Mouse (Mus musculus) CD4-positive helper T cell, adult 2 months (primary cell): ENCODE results near the gene Bdh1.
"Not testable (repeated sequence)": the region's sequence is repeated elsewhere in the genome, so short reads cannot be mapped to it uniquely, and the experiment has no call there.

ENCODE experiments used
- DNase-seq: peaks from one replicate; pipeline ENCODE4 v3.0.0-alpha.2; 2012; ENCODE audit warnings: low read depth, missing footprints, low spot score

Bdh1 gene

DNA sequence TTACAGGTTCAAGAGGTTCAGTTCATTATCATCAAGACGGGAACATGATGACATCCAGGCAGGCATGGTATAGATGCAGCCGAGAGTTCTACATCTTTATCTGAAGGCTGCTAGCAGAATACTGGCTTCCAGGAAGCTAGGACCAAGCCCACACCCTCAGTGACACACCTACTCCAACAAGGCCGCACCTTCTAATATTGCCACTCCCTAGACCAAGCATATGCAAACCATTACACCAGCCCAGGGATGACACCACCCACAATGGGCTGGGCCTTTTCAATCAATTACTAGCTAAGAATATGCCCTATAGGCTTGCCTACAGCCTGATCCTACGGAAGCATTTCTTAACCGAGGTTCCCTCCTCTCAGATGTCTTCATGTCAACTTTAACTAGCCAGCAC is 42.9 kb downstream of the Bdh1 start:
- DNase-seq = no peak

DNA sequence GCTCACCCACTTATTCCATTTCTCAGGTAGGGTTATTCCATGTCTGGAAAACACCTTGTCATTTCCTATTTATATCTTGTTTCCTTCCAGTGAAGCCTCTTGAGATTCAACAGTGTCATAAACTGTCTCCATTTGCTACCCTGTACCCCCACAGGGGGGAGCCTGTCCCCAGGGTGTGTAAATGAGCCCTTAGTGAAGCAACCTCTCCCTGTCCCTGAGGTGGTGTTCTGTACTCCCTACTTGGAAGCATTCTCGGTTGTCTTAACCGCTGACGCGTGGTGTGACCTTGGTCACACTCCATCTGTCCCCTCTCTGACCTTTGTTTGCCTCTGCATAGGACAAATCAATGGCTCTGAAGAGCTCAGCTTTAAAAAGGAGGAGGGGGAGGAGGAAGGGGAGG is 43.5 kb downstream of the Bdh1 start:
- no peak for DNase-seq

DNA sequence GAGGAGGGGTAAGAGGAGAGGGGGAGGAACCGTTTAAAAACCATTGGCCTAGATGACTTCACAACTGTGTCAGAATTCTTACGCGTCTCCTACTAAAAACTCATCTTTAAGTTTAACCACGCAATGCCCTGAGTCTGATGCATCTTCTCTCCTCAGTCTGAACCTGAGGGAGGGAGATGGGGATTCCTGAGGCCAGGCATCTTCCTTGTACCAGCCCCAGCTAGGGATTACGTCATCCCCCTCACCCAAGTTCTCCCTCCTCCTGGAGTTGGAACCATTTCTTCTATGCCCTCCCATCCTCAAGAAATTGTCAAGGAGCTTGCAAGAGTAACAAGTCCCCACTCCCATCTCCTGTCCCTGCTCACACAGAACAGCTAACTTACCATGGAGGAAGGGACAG is 44.0 kb downstream of the Bdh1 start:
- DNase-seq = no peak

DNA sequence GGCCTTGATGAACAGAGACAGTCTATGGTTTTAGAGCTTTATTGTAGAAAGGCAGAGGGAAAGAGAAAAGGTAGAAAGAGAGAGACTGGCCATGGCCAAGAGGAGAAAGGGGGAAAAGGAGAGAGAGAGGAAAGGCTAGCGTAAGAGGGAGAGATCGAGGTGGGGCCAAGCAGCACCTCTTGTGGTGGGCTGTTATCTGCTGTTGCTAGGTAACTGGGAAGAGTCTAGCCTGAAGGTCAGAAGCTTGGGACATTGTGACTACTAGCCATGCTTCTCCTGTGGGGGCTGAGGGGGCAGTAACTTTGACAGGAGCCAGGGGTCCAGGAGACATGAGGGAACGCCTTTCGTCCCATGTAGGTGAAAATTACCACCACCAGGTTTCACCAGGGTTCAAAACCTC is 48.7 kb downstream of the Bdh1 start:
- DNase-seq = not testable (repeated sequence)

DNA sequence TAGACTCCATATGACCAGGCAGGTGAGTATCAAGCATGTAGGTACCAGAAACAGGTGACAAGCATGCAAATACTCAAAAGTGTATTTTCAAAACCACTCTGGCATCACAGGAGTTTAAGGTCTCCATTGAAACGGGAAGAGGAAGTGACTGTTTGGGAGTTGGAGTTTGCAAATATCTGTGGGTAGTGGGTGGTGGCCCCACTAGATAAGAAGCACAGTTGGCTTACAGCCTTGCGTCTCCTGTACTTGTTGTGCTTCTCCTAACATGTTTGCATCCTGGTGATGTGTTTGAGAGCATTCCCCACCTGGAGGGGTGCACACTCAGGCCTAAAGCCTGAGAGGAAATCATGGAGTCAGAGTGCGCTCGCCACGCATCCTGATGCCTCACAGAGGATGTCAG is 49.9 kb downstream of the Bdh1 start:
- DNase-seq = no peak

DNA sequence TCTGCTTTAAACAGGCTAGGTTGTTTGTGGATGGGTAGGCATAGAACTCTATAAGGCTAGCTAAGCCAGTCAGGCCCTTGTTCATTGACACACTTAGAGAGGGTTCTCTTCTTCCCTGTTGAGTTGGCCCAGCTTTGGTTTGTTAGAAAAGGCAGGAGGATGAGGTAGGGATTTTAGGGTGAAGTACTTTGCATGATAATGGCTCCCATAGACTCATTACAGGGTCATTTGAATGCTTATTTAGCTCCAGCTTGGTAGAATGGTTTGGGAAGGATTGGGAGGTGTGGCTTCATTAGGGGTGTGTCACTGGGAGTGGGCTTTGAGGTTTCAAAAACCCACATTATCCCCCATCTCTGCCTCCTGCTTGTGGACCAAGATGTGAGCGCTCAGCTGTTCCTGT is 51.1 kb downstream of the Bdh1 start:
- DNase-seq = no peak

DNA sequence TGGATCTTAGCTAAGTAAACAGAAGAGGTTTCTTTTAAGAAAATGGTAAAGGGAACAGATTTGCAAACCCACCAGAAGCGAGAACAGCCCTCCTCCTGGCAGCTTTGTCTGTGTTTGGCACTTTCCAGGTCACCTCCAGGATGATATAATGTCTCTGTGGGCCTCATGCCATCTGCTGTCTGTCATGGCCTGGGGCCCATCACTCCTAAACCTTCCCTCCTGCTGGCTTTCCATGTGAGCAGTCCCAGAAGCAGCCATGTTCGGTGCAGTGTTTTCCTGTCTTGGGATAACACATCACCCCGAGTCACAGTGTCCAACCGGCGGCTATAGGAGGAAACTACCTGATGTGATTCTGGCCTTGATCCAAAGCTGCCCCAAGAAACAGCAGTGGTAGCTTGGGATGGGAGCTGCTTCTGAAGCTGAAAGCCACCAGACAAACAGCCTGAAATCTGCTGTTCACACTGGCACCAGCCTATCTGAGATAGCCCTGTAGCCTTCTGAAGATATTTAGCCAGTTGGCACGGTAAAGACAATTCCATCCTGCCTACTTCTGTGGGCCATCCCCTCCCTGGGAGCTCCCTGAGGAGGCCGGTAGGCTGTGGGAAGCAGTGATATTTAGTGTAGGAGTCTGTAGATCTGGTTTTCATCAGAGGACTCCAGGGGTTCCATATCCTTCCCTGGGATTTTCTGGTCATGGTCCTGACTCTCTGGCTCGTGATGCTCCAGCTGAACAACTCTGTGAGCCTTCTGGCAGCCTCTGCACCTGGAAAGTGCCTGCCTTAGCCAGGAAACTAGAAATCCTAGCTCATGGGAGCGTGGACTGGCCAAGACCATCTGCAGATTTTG is 53.3 kb downstream of the Bdh1 start:
- DNase-seq = no peak

DNA sequence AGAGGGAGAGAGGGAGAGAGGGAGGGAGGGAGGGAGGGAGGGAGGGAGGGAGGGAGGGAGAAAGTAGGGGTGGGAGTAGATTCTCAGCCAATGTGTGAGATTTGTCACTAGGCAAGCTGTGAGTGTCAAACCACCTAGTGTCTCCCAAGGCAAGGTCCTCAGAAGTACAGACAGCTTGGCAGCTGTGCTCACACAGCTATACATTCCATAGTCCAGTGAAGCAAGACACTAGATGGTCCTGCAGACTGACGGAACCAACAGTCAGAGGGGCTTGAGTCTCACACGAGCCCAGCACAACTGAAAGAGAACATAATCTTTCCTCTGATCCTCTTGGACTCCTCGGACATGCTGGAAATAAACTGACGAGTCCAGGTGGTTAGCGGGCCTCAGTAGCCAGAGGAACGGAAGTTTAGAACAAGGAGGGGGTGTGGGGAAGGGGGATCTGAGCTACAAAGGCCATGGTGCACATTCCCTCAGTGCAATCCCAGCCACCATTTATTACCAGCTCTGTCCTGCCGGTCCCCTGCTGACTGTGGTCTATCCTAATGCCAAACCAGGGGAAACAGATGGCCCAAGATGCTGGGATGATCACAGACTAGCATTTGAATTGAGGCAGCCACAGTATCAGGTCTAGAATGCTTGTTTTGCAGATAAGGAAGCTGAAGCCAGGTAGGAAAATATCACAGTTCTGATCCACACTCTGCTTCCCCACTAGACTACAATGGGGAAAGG is 55.0 kb downstream of the Bdh1 start:
- DNase-seq = no peak

DNA sequence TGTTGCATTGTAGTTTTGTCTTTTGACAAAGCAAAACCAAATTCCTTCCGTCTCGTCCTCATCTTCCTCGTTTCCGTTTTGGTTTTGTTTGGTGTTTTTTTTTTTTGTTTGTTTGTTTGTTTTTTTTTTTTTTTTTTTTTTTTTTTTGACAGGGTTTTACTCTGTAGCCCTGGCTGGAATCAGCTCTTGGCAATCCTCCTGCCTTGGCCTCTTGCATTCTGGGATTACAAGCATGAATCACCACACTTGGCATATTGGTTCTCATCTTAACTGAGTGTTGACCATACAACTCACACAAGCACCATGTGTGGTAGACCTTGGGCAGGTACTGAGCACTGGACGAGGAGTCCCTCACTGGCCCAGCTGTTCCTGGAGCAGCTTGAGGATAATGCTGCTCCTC is 63.3 kb downstream of the Bdh1 start:
- no peak for DNase-seq

DNA sequence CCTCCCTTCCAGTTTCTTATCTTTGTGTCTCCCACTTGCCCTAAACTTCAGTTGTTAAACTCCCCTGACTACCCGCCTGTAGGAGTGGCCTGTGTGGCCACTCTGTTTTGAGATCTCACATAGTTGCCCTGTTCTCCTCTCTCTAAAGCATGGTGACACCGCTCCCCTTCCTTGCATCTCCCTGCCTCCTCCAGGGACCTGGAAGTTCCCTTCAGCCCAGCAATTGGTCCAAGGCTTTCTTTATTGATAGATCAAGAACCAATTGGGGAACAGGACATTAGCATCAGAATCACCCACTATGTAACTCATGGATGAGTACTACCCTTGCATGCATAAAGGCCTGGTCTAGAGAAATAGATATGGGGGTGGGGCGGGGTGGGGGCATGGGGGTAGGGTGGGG is 65.2 kb downstream of the Bdh1 start:
- no peak for DNase-seq

DNA sequence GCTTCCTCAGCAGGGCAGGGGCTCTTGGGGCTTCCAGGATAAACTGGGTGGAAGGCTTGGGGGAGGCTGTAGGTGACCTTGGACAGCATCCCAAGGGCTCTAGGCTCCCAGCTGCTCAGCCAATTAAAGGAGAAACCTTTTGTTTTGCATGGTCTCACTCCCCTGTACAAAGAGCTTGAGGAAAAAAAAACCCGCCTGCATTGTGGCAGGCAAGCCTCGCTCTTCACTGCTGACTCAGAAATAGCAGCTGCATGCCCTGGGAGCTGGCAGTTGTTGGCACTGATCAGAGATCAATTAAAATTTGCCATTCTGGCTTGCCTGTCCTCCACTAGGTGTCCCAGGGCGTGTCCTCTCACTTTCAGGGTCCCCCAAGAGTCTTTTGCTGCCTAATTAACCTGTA is 67.0 kb downstream of the Bdh1 start:
- no peak for DNase-seq

DNA sequence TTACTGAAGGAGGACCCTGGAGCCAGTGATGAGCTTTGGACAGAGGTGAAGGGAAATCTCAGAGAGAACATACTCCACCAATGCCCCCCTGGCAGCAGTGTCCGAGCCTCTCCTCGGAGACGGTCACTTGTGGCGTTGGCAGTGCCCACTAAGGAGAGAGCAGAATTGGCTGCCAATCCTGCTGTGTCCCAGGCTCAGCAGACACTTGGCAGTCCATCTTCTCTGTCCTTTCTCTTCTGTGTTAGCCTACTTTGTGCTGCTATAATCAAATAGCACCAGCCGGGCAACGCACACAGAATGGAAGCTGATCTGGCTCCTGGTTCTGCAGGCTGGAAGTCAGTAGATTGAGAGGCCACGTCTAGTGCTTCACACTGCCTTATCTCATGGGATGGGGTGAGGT is 68.9 kb downstream of the Bdh1 start:
- DNase-seq = no peak

DNA sequence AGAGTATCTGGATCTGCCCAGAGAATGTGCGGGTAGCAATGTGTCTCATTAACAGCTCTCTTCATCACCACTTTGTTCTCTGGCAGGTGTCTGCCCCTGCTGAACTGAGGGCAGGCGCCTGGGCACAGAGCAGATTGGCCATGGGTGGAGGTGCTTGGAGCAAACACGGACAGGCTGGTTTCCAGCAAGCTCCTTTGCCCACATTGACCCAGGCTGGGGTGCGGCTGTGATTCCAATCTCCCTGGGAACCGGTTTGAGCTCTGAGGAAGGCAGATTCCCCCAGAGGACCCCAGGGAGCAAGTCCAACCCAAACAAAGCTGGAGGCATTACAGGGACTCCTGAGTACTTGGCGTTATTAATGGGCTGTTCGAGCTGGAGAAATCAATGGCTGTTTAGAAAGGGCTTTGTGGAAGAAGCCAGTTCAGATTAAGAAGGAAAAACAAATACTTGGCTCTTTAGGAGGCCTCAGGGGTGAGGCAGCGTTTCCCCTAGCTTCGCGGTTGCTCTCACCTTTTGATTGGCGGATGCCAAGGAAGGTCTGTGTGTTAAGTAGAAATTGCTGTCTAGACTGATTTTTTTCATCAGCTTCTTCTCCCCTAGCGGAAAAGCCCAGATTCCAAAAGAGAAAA is 71.0 kb downstream of the Bdh1 start:
- DNase-seq = no peak

DNA sequence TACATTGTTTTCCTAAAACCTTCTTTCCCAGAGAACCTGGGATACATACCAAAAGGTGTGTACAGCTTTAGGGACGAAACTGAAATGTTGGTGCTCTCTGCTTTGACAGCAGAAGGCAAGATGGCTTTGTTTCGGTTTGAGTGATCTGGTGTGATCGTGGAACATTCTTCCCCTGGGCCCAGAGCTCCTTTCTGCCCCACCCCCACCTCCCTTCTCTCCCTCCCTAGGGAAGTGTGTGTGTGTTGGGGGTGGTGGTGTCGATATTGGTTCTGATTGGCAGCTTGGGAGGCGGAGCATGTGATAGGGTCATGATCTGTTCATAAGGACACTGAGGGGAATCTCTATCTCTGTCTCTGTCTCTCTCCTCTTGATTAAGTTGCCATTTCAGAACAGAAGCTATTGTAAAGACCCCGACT is 71.5 kb downstream of the Bdh1 start:
- peak; percentile 5 for DNase-seq

DNA sequence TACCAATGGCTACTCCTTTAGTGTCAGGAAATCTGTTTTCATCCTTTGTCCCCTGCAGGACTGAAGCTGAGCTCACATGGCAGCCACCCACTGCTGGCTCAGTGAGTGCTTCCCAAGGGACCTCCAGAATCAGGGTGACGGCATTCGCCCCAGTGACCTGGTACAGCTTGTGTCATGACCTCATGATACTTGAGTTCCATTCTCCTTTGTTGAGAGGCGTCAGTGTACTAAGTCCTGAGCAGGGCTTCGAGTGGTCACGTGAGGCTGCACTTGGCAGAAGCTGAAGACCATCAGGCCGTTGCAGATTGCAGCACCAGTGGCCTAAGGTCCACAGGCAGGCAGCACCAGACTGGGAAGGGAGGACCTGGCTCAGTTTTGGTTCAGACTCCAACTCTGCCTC is 71.9 kb downstream of the Bdh1 start:
- DNase-seq = no peak

DNA sequence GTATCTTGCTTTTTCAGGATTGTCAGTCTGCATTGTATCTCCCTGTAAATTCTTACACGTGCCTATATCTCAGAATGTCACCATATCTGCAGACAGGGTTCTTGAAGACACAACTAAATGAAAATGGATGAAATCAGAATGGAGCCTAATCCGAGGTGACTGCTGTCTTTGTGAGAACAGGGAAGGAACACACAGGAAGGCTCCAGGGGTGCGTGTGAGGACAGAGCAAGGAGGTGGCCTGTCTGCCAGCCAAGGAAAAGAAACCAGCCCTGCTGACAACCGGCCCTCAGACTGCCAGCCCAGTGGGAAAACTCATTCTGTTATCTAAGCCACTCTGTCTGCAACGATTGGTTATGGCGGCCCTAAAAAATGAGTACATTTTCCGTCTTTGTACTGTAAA is 73.3 kb downstream of the Bdh1 start:
- DNase-seq = no peak

DNA sequence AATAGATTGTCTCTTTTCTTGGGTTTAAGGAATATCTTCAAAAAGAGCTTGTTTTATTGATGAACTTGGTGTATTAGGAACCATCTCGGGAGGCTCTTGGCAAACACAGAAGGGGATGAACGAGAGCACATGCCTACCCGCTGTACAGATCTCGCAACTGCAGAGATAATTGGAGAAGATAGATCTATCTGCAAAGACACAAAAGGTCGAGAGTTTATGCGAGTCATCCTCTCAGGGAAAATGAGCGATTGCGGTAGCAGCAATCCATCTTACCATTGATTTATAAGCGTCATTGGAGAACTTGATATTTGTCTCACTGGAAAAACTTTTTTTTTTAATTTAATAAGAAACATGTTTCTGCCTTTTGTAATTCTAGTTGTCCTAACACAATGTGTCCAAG is 73.7 kb downstream of the Bdh1 start:
- no peak for DNase-seq

DNA sequence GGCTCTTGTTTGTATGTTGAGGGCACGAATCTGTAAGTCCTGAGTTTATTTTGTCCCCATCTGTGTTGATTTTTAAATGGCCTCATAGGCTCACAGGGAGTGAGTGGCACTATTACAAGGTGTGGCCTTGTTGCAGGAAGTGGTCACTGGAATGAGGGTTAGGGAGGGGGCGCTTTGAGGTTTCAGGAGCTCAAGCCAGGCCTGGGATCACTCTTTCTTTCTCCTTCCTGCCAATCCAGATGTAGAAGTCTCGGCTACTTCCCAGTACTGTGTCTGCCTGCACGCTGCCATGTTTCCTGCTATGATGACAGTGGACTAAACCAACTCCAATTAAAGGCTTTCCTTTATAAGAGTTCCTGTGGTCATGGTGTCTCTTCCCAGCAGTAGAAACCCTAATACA is 76.3 kb downstream of the Bdh1 start:
- DNase-seq = no peak

DNA sequence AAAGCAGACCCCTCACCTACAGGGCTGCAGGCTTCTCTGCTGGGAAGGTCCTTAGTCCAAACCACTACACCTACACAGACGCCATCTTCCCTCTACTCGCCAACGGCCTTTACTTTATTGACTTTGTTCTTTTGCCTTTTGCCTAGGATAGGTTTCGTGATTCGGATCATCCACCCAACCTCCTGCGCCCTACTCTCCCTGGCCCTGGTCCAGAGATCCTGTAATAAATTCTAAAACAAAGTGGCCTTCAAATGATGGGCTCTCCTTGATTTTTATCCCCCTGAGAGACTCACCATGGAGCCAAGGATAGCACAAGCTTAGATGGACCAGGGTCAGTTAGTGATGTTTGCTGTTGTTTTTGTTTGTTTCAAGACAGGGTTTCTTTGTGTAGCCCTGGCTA is 76.9 kb downstream of the Bdh1 start:
- DNase-seq = no peak

DNA sequence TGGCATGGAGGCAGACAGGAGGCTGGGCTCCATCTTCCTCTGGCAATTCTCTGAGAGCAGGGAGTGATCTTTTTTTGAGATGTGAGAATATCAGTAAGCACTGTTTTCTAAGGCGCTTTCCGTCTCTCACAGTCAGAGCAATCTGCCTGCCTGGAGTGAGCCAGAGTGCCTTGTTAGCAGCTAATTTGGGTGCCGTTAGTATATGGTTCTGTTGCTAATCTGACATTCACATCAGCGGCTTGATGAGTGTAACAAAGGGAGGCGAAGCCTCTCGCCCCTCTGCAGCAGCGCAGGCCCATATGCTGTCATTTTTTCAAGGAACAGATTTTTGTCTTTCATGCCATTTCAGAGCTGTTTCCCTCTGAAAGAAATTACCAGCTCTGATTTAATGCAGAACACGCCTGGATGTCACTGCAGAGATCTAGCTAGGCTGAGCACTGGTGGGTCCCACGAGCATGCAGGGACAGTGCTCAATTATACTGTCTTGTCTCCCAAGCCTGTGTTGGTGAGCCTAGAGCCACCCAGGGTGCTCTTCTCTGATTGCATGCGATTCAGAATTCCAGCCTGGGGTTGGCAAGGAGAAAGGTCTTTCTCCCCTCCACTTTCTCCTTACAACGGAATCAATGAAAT is 77.7 kb downstream of the Bdh1 start:
- no peak for DNase-seq

DNA sequence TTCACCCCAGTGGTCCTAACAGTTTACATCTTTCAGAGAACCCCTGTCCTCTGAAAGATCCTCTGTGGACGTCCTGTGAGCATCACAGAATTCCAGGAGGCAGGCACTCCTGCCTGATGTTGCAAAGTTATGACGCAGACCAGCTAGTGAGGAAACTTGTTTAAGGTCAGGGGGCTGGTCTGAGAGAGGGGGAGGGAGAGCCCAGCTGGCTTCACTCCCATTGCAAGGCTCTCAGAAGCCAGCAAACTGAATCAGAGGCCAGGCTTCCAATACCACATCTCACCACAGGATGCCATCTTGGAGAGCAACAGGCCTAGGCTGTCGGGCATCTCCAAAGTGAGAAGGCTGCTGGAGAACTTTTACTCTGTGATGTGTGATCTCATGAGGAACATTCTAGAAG is 78.5 kb downstream of the Bdh1 start:
- DNase-seq = no peak

DNA sequence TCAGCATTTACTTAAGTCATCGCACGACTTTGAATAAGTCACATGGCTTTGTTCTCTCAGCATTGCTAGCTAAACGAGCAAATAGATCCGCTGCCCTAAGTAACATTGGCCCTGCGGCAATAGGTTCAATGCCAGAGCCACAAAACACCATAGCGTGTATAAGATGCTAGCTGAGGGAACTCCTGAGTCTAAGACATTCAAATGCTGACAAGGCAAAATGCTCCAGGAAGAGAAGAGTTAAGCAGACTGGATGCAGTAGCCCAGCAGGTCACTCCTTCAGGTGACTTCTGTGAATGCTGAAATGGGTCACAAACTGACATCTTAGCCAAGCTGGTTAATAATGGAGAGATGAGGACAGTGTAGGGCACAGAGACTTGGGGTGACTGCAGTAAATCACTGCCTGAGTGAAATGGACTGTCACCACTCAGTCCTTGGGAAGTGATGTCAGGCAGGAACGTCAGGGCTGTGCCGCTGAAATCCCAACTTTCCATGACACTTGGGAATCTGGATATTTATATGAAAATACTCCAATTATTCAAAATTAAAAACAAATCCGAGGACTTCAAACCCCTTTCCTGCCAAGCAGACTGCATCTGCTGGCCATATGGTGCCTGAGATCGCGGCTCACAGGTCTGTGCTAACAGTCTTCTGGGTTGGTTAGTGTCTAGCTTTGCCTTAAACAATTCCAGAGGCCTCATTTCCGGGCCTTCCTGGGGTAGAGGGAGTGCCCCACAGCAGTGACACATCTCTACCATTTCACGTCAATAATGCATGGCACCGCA is 79.1 kb downstream of the Bdh1 start:
- DNase-seq = no peak
